Mouse (Mus musculus) mouse embryonic stem cell (cell line): ENCODE data around the gene Clec12b.

ENCODE experiments used
- in situ Hi-C, 2 experiments: fragments of 300-500 bp; cut with MboI; formaldehyde crosslinking; loops; 1 replicate in 1 of 2; 3 replicates in 1 of 2; pipeline ENCODE4 v1.14.3; 2019 to 2020; ENCODE audit warnings: low sequenced_read_pairs in 2 of 2, low pct_unique_long_range_greater_than_20kb in 1 of 2, mixed read lengths in 1 of 2; ENCODE audit not compliant: unreplicated experiment in 1 of 2

Clec12b gene

GRCm38 (mm10) chr6:129385774-129386173 is at the start of gene Clec12b:
Clec12b (minus strand) TSS chr6:129385874.
- in situ Hi-C loops, result no loop called here

DNA sequence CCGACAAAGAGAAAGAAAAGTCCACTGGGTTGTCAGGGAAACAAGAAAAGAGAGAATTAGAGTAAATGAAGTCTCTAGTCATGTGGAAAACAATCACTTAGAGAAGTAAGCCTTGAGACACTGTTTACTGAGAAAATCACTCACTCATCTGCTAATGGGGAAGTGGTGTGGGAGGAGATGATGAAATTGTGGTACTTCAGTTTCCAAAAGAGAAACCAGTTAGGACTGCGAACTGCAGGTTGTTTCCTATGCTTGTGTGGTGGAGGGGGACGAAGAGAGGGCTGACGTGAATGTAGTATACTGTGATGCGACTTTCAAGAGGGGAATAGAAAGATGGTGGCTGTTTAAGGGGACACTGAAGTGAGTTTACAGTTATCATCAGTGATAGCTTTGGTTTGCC is 48.6 kb upstream of the Clec12b start:
- in situ Hi-C loops, result no loop called here

DNA sequence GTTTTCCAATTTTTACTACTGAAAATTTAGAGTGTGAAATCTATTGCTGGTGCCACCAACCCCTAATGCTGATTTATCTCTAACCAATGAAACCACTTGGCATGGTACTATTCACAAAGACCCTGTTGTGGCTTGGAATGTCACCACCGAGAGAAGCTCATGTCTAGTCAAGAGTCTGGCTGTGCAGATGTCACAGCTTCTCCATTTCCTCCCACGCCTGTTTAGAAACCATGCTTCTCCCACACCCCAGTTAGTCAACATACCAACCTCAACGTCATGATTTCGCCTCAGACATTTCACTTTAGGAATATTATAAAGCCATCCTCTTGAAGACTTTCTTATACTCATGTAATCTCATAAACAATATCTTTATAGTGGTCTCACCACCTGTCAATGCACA is 41.6 kb upstream of the Clec12b start:
- in situ Hi-C loops, result no loop called here

GRCm38 (mm10) chr6:129425812-129426211 is 40.1 kb upstream of the Clec12b start:
- in situ Hi-C loops, result no loop called here

DNA sequence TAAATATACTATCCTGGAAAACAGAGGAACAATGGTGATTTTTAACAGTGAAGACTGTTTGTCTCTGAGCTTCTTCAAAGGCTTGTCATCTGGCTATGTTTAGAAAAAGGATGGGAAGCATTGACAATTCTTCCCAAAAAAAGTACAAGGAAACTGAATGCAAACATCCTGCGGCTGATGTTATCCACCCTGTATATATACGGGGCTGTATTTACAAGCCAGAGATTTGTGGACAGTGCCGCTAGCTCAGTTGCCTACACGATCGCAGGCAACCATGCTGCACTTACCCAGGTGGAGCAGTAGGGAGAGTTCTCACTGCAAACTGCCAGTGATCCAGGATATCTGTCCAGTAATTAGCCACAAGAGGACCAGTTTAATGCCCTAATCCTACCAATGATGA is 39.5 kb upstream of the Clec12b start:
- in situ Hi-C loops, result no loop called here

GRCm38 (mm10) chr6:129423734-129424072 is 38.0 kb upstream of the Clec12b start:
- in situ Hi-C loops, result no loop called here

- in situ Hi-C loops, result no loop called here
These were observed 37.5 kb upstream of the Clec12b start for GRCm38 (mm10) chr6:129423040-129423733.

DNA sequence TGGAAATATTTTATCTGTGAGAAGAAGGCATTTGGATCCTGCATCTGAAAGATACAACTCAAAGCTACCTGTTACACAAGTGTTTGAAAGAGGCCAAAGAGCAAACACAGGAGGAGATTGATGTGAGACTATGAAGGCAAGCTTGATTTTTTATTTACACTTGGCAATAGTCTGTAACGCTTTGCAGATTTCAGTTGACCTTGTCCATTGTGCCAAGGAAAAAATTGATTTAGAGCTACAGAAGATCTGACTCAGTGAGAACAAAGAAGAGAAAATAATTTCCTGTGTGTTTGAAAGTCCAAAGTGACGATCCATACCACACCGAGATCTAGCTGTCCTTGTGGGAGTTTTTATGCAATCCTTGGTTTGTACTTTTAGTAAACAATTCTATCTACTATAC is 36.6 kb upstream of the Clec12b start:
- in situ Hi-C loops, result no loop called here

DNA sequence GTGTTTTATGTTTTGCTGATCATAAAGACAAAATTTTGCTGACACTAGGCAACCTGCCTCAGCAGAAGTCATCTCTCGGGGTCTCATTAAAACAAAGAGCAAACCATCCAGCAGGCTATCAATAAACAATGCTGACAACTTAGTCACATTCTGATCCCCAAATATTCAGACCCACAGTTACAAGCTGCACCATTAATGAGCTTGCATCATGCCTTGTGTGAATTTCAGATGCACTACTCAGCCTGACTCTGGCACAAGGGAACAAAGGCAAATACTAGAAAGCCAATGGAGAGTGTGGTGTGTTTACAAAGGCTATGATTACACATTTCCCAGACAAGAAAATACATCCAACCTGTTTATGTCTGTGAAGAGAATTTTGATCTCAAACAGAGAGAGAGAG is 28.5 kb upstream of the Clec12b start:
- in situ Hi-C loops, result no loop called here

GRCm38 (mm10) chr6:129408562-129408961 is 22.9 kb upstream of the Clec12b start, which contains the start of gene Clec9a:
Clec9a (plus strand) TSS chr6:129408862.
- in situ Hi-C loops, result no loop called here

GRCm38 (mm10) chr6:129407324-129407723 is 21.6 kb upstream of the Clec12b start:
- in situ Hi-C loops, result no loop called here

DNA sequence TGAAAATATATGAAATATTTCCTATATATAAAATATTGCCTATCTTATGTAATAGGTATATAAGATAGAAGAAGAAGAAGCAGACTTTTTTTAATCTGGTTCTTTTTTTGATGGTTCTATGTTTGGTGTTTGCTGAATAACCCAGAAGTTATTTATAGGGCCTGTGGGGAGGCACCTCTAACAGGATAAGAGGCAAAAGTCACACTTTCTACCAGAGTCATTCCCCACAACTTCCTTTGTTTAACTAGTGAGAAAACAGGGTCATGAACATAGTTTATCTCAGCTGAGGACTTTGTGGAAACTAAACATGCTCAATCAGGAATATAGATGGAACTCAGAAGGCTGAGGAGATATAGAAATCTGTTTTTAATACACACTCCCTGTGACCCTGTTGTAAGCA is 20.3 kb upstream of the Clec12b start:
- in situ Hi-C loops, result no loop called here

GRCm38 (mm10) chr6:129403391-129403790 is 17.7 kb upstream of the Clec12b start:
- in situ Hi-C loops, result no loop called here

- in situ Hi-C loops, result no loop called here
These were observed 16.7 kb upstream of the Clec12b start for GRCm38 (mm10) chr6:129402404-129402803.

DNA sequence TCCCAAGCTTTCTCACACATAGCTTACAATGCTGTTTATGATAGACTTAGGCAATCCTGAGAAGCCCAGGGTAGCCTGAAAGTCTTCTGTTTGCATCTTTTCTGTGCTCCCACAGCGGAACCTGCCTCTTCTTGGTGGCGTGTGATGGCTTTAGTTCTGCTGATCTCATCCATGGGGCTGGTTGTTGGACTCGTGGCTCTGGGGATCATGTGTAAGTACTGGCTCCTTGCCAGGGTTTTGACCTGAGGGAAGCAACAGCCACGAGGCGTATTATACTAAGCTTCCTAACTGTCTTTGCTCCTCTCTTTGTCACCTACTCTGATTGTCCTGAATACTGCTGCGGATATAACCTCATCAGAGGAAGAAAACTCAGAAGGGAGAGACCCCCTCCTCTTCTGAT is 14.3 kb upstream of the Clec12b start:
- in situ Hi-C loops, result no loop called here

GRCm38 (mm10) chr6:129396997-129397396 is 11.3 kb upstream of the Clec12b start, which contains the start of gene Clec1b:
Clec1b (plus strand) TSS chr6:129397297.
- in situ Hi-C loops, result no loop called here

DNA sequence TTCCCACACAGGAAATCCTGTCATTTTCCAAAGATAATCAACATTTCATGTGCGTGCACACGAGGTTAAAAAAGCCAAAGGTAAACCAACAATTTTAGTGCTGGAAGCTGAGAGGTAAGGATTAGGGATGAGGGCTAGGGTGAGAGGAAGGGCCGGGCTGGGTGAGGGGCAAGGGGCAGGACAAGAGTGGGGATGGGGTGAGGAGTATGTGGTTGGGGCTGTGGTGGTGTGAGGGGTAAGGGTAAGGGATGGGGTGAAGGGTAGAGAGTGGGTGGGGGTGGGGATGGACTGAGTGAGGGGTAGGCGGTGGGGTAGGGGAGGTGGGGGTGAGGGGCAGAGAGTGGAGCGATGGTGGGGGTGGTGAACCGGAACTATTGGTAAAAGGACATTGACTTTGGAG is 8.1 kb upstream of the Clec12b start:
- in situ Hi-C loops, result no loop called here

- in situ Hi-C loops, result no loop called here
These were observed 7.5 kb upstream of the Clec12b start for GRCm38 (mm10) chr6:129393087-129393720.

DNA sequence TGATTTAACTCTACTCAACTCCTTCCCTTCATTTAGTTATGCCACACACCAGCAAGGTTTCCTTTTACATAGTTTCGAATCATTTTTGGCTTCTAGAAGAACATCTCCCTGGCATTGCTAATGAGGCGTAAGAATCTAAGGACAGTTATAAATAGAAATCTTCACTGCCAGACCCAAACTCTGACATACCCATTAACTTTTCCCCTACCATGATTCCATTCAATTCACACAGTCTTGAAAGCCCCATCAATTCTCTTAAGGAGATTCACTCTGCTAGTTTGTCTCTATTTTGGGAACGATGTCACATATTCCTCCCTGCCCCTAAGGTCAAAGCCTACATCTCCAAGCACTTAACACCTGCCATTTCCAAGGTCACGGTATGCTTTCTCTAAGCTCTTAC is 674 bp downstream of the Clec12b start:
- in situ Hi-C loops, result no loop called here

DNA sequence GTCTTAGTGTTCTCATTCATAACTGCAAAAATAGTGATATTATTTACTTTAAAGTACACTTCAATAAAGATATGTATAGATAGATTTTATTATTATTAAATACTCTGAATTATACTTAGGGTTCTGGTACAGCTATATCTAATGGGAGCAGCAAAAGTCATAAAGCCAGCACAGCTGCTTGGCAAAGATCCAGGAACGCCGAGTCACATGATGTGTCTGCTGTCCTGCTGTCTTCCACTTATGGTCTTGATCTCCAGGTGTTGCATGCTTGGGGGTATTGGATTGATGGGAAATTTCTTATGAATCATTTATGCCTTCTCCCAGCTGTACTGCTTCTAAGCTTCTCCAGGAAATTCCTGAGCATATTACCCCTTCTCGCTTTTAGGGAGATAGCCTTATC is 2.2 kb downstream of the Clec12b start:
- in situ Hi-C loops, result no loop called here
